Mouse (Mus musculus) brain, embryonic 14.5 days (tissue): ENCODE results near the gene Tprn.

Experiments
- CTCF ChIP-seq: fragments of 200-500 bp; IDR thresholded peaks from 2 replicates; pipeline ENCODE4 v1.5.1; 2012; ENCODE audit warnings: inconsistent platforms, mild to moderate bottlenecking, moderate library complexity, borderline replicate concordance; ENCODE audit not compliant: insufficient read depth, insufficient read length; ENCODE audit errors: extremely low read depth
- POLR2A ChIP-seq: fragments of 200-500 bp; IDR thresholded peaks from 2 replicates; pipeline ENCODE4 v1.6.1; 2012; ENCODE audit warnings: mild to moderate bottlenecking, inconsistent platforms, borderline replicate concordance; ENCODE audit not compliant: poor library complexity, insufficient read depth, insufficient read length, severe bottlenecking; ENCODE audit errors: extremely low read depth

- TF ChIP-seq CTCF (no peak), POLR2A (no peak)
Measured at GRCm38 (mm10) chr2:25291184-25292053, 29.0 kb downstream of the Tprn start.
